Mouse (Mus musculus) megakaryocyte-erythroid progenitor cell, adult 5 weeks (primary cell): ENCODE results near the gene Entpd5. TPM values are rescaled to one million over a fixed set of nuclear protein-coding genes. Genes with fewer than 3 reads are reported as not detected.

Experiments
- polyA plus RNA-seq: library from polyadenylated mRNA; stranded (reverse); fragments of >175 nt; gene quantifications from 2 replicates; pipeline ENCODE4 v1.2.3, GENCODE M21; 2012

Entpd5 gene
- 3.1 and 3.5 TPM in 2 replicates for polyA plus RNA-seq

DNA sequence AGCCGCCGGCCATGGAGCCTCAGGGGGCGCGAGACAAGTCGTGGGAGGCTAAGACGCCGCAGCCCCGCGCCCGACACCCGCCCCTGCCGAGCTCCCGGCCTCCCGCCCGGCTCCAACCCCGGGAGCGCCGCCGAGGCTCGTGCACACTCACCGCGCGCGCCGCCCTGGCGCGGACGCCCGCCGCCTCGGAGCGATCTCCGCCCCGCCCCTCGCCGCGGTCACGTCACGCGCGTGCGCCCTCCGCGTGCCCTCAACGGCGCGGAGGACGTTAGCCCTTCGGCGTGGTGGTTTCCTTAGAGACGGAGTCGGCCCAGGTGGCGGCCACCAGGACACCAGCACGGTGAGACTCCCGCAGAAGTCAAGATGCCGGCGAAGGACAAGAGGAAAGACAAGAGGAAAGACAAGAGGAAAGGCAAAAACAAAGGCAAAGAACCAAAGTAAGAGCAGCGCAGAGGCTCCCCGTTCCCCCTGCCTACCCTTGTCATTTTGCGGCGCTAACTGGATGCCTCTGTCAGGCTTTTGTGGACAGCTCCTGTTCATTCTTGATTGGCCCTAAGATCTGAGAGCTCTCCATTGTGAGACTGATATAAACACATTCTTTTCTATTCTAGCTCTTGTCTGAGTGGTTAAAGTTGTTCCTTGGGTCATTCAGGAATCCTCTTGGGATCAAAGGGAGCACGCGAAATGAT, at the start of gene Entpd5, which contains the start of gene Bbof1:
Entpd5 (minus strand) TSS at position 211 of the 689 bp plus-strand sequence.
Bbof1 (plus strand) TSS at position 253 of the 689 bp plus-strand sequence.

DNA sequence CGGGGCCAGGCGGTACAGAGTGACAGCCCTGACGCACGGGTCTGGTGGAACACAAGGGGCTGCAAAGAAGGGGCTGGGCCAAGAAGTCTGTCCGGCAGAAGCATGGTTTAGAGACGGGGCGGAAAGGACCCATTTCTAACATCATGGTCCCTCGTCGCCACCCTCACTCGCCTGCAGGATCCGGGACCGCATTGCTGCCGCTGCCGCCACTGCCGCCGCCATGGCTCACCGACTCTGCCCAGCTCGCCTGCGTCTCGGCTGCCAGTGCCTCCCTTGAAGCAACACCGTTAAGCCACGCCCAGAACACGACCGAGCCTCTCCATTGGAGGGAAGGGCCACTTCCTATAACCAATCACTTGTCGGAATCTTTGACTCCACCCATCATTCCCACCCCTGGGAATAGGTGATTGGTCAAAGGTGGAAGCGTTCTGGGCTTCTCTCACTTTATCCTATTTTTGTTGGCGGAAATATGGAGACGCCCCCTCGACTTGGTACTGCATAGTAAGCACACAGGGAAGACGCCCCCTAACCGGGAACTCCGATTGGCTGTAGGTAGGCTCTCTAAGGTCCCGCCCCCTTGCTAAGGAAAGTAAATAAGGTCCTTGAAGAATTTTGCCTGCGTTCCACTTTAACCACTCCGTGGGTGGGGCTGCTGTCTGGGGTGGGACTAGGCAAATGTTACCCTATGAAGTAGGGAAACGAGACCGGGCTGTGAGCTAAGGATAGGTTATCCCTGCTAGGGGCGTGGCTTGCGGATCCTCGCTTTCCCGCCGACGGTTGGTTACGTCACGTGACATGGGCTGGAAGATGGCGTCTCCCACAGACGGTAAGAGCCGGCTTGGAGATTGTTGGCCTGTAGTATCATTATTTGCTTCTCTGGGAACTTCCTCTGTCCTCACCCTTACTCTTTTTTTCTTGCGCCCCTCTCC, 42.2 kb upstream of the Entpd5 start, which contains the start of the genes Aldh6a1 and Lin52:
Aldh6a1 (minus strand) TSS at position 287 of the 929 bp plus-strand sequence.
Lin52 (plus strand) TSS at position 705 of the 929 bp plus-strand sequence.

DNA sequence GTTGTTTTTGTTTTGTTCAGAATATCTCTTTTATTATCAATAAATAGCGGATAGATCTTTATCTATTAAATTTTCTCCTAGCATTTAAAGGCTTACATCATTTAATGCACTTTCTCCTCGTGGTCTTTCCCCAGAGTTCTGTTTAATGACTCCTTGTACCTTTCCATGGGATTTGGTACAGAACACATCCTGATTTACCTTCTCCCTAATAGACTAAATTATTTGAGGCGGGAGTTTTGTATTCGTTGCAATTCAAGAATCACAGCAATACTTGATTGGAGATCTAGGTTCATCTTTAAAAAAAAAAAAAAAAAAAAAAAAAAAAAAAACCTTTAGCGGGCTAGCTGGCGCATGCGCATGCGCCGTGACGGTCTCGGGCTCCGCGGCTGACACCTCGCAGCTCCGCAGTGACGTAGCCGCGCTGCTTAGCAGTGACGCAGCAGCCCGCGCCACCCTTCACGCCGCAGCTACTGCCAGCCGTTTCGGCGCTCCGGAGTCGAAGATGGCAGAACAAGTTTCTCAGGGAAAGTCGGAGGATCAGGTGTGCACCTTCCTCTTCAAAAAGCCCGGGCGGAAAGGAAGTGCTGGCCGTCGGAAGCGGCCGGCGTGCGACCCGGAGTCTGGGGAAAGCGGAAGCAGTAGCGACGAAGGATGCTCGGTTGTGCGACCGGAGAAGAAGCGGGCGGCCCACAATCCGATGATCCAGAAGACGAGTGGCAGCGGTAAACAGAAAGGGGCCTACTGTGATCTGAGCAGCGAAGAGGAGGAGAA, 8.2 kb upstream of the Entpd5 start, which contains the start of gene Rnf113a2:
Rnf113a2 (plus strand) TSS at position 363 of the 771 bp plus-strand sequence.

DNA sequence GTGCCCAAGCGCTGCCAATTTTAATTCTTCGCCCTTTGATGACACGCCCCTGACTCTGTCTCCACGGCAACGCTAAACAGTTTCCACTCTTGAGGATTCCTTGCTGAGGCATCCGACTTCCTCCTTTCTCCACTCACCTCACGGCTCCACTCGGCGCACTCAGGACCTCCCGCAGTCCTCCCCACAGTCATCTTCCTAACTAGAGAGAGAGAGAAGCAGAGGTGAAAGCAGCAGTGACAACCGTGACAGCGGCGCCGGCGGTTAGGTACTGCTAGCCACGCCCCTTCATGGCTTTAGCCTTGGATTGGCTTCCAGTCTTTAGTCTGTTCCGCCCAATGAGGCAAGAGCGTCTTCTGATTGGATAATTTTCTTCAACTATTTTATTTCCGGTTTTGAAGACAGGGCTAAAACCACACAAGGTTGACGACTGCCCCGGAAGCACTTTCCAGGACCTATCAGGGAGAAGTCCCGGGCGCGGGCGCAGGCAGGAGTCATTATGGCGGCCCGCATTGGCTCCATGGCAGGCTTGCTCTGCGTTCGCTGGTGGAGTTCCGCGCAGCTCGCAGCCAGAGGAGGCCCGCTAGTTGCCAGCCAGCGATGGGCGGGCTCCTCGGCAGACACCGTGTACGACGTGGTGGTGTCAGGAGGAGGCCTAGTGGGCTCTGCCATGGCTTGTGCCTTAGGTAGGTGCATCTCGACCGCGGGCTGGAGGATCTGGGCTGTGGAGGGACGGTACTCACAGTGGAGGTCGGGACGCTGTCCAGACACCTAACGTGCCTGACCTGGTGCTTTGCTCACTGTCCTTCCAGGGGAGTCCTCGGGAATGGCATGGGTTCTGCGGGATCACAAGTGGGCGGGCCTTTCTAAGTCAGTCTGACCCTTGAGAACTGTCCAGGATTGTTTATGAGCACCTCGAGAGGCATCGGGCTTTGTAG, 47.0 kb downstream of the Entpd5 start, which contains the start of the genes Coq6 and Fam161b:
Coq6 (plus strand) TSS at position 103 of the 935 bp plus-strand sequence.
Fam161b (minus strand) TSS at position 279 of the 935 bp plus-strand sequence.

Other genes with a start within 250 kb of the Entpd5 start
- 73.5 and 102 TPM in 2 replicates for gene Elmsan1, start 190.1 kb downstream of the Entpd5 start, polyA plus RNA-seq
- gene Ptgr2, start 123.8 kb downstream of the Entpd5 start, polyA plus RNA-seq, result 2.2 and 4.7 TPM in 2 replicates
- 1.6 and 3.0 TPM in 2 replicates for gene Zfp410, start 92.2 kb downstream of the Entpd5 start, polyA plus RNA-seq
- 9.3 and 10.3 TPM in 2 replicates for gene Coq6, start 47.4 kb downstream of the Entpd5 start, polyA plus RNA-seq
- gene Fam161b, start 47.2 kb downstream of the Entpd5 start, polyA plus RNA-seq, result 0.27 and 0.35 TPM in 2 replicates
- 1.1 and 1.7 TPM in 2 replicates for gene Bbof1, start within 50 bp of the Entpd5 start, polyA plus RNA-seq
- gene Rnf113a2, start 8.2 kb upstream of the Entpd5 start, polyA plus RNA-seq, result 31.4 and 37.9 TPM in 2 replicates
- gene Aldh6a1, start 42.0 kb upstream of the Entpd5 start, polyA plus RNA-seq, result 1.2 and 1.5 TPM in 2 replicates
- 0.70 and 0.90 TPM in 2 replicates for gene Lin52, start 42.4 kb upstream of the Entpd5 start, polyA plus RNA-seq
- gene Vsx2, start 160.7 kb upstream of the Entpd5 start, polyA plus RNA-seq, result not detected in 2 replicates
- 3.3 and 4.1 TPM in 2 replicates for gene Abcd4, start 208.4 kb upstream of the Entpd5 start, polyA plus RNA-seq
- not detected in 2 replicates for gene Vrtn, start 232.0 kb upstream of the Entpd5 start, polyA plus RNA-seq